Mouse (Mus musculus) embryo, embryonic 11 days (tissue): ENCODE results near the gene Chchd6.

Experiments
- DNase-seq: peaks from one replicate; pipeline ENCODE4 v3.0.0-alpha.2; 2015

Gene Chchd6

DNA sequence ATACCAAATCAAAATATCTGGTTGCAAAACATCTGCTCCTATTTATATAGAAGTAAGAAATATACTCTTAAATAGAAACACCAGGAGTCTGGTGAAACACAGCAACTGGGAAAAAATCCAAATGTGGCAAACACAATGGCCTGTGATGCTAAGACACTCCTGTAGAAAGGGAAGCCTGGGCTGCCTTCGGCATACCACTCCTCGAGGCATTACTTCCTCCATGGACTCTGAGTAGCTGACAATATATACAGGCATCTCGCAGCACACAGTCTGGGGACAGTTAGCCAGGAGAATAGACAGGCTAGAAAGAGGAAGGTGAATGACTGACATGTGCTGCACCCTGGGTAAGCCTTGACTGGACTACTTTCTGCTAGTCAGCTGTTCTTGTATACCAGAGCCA lies 146.7 kb downstream of the Chchd6 start:
- DNase-seq, result no peak

DNA sequence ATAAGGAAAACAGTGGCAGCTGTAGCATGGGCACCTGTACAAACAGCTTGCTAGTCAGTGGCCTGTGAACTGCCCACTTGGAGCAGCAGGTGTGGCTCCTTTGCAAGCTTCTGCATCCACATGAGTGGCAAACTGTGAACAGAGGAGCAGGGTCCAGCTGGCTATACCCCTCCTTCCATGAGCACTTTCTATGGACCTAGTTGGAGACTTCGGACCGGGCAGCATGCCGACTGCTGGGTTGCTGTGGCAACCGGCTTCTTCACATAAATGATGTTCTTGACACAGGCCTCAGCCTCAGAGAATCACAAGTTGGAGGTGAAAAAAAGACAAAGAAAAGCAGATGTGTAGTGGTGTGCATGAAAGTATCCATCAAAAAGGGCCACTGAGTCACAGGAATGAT lies 154.8 kb downstream of the Chchd6 start:
- DNase-seq, result no peak

DNA sequence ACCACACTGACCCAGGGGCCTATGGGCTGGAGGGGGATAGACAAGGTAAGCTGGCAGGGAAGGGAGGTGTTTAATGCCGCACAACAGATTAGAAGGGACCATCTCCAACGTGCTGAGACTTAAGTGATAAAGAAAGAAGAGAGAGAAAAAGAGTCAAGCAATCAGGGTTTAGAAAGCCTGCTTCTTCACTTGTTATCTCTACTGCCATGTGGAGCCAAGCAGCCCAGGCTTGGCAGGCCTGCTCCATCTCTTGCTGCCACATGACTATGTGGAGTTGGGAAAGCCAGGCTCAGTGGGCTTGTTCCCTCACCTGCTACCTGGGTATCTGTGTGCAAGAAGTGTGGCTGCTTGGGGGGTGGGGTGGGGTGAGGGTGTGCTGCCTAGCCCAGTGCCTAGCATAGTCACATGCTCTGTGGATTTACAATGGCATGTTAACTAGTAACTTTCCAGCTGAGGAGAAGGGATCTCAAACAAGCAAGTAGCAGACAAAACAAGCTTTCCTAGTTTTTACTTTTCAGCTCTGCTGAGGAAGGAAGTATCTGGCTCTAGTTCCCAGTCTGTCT lies 163.5 kb downstream of the Chchd6 start:
- no peak for DNase-seq

DNA sequence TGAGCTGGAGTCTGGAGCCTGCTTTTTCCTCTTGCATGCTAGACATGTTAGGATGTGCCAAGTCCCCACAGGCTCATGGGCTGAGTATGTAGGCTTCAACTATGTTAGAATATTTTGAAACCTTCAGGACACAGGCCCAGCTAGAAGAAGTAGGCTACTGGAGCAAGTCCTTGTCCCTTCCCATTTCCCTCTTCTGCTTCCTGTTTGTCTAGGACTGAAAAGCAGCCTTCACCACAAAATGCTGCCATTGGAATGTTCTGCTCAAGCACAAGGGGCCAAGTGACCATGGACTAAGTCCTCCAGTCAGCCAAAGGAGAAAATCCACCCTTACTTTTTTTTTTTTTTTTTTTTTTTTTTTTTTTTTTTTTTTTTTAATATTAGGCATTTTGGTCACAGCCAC lies 164.7 kb downstream of the Chchd6 start:
- DNase-seq, result no peak

DNA sequence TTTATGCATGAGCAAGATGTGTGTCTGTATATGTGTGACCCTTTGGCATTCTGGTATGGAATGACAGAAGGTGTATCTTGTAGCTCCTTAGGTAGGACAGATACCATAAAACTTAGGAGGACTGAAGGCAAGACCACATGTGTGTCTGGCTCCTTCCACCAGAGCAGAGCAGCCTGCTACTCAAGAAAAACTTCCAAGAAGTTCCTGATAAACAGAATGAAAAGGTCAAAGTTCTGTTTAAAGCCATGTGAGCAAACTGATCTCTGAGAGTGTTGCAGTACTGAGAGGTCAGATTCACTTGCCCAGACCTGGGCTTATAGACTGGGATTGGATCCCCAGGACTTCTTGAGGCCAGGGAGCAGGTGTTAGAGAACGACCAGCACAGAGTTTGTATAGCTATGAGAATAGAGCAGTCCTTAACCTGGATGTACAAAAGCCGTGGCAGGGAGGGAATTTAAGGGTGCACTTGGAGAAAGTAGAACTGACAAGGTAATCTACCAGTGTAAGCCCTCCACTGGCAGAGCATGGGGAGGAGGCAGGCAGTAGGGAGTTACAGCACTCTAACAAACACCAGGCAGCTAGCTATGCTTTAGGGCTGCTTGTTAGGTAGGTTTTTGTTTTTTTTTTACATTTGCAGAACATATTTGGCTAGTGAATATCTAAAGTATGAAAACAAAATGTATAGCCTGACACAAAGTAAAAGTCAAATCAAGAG lies 166.6 kb downstream of the Chchd6 start:
- DNase-seq, result no peak

DNA sequence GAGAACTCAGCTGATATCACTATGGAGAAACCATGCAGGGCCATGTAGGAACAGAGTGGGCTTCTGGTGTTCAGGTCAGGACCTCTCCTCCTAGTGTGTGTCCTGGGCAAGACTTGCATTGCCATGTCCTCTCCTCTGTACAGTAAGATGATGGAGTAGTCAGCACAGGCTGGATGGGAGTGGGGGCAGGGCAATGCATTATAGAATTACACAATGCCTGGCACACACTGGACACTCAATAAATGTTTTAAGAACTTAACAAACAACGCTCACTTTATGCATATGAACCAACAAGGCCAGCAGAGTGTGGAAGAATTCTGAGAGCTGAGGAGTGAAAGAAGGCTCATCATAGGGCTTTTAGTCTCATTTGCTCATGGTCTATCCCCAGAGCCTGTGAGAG lies 171.0 kb downstream of the Chchd6 start:
- DNase-seq, result no peak

DNA sequence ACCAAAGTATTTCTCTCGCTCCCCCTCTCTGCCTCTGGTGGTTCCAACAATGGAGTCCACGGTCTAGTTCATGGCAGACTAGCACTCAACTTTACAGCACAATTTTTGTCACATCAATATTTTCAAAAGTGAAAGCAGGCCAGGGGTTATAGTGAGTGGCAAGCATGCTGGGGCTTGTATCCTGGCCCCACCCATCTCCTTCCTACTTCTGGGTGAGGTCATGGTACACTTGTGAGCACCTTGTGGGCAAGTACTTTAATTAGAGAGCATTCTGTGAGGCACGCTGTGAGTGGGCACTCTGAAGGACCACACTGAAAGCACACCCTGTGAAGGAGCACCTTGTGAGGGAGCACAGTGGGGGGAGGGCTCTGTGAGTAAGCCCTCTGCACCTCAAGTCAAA lies 172.8 kb downstream of the Chchd6 start:
- no peak for DNase-seq

DNA sequence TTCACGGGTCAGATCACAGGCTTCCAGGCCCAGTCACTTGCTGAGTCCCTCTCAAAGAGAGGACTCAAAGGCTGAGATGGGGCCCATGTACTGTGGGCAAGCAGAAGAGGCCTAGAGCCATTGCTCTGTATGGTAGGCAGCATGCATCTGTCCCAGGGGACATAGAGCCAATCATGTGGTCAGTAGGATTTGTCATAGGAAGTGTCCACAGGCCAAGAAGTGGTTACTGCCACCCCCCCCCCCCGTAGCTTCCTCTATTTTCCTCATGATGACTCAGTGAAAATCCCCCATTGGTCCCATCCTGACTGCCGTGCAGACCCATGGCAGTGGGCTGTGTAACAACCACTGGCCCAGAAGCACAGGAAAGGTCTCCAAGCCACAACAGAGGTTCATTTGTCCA lies 173.5 kb downstream of the Chchd6 start:
- DNase-seq, result no peak

DNA sequence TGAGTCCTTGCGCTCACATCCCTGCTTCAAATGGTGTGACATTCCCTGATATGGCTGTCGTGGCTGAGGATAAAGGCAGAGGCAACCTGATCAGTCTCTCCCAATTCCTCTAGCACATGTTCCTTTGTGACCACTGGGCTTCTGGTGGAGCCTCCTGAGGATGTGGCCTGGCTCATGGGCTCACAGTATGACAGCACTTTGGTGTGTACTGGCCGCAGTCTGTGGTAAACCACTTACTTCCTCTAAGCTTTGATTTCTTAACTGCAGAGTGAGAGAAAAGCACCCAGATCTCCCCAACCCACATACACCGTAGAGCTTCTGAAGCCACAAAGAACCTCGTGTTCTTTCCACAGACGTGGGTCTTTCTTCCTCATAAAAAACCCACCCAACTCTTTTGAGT lies 173.9 kb downstream of the Chchd6 start:
- DNase-seq, result no peak

DNA sequence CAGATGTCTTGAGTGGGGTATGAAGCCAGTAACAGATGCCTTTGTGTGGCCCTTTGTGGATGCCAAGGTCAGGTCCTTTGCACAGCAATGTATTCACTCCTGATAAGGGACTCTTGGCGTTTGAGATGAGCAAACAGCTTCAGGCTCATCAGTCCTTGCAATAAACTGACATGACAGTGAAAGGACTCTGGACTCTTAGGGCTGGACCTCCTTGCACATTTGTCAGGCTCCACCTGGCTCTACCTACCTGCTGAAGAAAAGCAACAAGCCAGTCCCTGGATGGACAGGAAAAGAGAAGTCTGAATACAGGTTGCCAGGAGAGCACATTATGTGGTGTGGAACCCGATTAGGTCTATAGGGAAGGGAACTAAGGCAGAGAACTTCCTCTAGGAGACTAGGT lies 174.7 kb downstream of the Chchd6 start:
- DNase-seq, result no peak

DNA sequence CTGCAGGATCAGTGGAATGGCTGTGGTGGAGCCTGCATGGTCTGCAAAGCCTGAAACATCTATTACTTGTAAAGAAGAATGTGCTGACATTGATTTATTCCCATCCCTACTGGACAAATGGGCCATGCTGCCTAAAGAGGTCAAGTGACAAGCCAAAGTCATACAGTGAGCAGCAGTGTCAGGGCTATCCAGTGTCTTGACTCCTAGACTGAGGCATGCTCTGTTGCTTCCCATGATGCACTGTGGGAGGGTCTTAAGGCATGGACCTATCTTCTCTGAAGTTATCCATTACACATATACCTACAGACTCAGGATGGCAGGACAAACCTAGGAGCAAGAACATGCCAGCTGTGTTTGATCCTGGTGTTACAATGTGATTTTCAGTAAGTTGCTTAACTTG lies 175.3 kb downstream of the Chchd6 start:
- DNase-seq, result no peak

DNA sequence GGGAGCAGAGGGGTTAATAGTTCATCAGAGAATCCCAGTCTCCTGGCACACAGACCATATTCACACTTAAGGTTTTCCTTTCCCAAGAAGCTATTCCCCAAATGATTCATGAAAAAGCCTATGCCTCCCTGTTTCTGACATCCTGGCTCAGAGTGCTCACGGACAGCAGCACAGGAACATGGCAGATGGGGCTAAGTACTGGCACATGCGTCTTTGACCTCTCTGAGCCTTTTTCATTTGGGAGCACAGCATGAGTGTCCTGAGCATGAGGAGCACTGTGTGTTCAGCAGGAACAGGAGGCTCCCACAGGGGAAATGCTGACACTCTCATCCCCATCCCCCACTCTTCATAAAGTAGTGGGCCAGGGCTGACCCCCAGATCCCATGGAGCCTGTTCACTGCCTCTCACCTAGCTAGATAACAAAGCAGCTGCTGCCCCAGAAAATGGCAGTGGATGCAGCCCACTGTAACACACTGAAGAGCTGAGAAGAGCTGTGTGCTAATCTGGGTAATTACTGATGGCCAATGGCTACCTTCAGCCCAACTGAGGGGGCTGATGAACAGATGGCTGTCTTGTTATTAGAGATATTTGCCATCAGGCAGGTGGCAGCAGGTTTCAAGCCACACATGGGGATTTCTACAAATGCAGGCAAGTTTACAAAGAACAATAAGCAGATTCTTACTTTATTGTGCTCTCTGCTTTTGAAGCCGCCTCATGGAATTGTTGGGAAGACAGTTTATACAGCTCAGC lies 176.2 kb downstream of the Chchd6 start:
- no peak for DNase-seq

DNA sequence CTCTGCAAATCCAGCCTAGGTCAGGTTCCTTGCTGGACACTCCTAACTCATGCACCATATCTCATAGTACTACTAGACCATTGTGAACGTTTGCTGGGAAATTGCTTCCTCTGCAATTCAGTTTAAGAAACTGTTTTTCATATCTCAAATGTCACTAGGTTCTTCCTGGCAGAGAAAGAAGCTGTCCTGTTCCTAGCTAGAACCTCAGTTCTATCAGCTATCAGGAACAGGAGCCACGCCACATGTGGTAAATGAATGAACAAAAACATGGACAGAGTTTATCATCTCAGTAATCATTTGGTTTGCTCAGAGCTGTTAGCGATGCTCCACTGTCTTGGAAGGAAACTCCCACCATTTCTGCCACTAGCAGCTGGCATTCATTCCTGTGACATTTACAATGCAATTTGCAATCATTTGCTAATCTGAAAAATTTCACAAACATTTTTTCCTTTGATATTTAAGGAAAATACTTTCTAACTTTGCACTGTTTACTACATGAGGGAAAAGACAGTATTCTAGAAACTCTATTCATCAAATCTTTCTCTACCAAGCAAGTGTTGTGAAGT lies 179.3 kb downstream of the Chchd6 start:
- DNase-seq, result no peak

DNA sequence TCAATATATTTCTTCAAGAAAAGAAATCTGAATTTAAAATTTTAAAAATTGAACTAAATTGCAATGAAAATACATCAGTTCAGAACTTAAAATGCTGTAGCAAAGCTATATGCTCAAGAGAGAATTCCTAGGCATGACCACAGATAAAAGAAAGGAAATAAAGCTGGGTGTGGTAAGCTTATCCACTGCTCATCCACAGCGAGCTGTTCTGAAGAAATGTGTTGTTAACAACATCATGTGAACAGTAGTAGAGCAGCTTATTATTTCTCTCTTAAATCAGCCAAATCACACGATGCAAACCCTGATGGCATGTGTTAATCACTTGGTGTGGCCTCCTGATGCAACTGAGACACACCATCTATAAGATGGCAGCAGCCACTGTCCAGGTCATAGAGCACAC lies 180.4 kb downstream of the Chchd6 start:
- no peak for DNase-seq

DNA sequence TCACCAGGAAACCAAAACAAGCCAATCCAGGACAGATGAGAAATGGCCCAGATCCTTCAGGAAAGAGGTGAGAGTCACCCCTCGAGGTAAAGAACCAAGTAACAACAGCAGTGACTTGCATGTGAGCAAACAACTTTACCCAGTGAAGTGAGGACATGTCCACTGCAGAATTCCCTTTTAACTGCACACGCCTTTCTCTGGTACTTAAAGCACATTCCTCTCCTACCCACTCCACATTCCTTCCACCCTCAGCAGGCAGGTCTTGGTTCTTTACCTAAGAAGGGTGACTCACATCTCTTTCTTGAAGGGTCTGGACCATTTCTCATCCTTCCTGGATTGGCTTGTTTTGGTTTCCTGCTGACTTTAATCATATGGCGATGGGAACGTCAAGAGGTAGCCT lies 181.3 kb downstream of the Chchd6 start:
- DNase-seq, result no peak

DNA sequence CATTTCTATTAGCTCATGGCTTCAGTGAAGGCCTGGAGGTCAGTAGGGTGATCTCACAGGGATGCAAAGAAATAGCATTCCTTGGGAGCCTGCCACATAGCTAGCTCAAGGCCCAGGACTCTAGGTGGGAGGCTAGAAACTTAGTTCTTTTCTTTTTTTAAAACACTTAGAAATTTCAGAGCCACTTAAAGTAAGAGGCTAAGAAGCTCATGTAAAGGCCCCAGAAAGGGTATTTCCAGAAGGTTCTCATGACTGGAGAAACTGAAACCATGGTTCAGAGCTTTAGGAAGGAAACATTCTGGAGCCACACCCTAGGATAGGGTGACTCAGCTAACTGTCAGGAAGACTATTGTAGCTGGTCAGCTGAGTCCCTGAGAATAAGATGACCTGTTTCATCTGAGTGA lies 182.0 kb downstream of the Chchd6 start:
- no peak for DNase-seq

DNA sequence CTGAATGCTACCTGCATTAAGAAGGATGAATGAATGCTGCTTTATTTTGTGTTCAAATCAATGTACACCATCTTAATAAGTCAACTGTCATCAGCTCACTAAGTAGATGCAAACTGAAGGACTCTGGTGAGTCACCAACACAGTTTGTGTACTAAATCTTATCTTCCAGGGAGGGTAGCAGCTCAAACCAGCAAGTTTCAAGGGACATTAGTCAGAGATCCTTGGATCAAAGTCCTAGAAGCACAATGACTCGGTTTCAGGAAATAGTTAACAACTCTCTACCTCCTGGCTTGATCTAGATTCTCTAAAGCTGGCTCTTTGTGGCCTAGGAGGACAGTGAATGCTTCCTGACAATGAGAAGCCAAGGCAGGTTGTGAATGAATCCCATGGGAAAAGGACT lies 182.9 kb downstream of the Chchd6 start:
- DNase-seq, result no peak

DNA sequence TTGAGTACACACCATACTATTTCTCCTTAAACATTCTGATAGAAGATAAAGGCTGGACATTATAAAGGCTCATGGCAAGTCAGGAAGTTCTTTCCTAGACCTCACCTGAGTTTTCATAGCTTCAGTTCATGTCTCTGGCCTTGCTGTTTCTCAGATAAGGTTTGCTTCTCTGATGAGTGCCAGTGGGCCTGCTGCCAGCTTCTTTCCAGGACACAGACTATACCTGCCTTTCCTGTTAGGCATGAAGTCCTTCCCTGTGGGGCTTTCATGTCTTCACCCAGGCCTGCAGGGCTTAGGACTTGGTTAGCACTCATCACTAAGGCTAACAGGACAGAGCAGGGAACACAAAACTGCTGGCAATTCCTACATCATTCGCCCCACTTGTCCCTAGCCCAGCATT lies 186.4 kb downstream of the Chchd6 start:
- DNase-seq, result no peak

DNA sequence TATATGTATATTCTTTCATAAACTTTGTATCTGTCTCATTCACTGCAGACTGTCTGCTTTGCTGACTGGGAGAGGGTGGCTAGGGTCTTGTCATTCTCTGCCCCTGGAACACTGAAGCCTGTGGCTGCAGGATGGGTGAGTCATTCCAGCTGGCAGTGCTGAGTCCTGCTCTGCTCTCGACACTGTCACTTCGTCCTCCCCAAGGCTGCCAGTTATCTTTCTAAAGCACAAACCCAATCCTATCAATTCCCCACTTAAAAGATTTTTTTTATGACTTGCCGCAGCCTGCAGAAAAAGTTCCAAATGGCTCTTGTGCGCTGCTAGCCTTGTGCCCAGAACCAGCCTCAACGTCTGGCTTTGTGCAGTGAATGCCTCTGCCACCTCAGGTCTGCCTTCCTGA lies 187.2 kb downstream of the Chchd6 start:
- DNase-seq, result no peak

DNA sequence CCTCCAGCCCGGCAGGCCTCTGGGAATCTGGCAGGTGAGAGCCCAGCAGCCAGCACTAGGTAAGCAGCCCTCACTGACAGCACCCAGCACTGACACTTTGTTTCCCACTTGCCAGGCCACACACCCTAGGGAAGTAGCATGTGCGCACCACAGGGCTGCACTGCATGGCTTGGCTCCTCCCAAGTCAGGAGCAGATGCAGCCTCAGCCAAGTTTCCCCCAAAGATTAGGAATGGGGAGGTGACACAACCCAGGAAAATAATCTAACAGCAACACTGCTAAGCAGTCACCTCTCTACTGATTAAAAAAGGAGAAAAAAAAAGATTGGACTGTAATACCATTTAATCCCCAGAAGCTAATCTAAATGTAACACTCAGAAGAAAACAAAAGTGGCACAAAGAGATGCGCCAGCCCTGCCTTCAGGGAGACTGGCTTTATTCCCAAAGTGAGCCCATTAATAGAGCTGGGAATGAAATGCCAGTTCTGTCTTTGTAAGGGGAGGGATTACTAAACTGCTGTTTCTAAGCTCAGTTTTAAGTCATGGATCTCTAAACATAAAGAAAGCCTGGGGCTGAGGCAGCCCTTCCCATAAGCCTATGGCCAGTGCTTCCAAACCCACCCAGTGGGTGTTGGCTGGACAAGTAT lies 188.1 kb downstream of the Chchd6 start:
- no peak for DNase-seq

DNA sequence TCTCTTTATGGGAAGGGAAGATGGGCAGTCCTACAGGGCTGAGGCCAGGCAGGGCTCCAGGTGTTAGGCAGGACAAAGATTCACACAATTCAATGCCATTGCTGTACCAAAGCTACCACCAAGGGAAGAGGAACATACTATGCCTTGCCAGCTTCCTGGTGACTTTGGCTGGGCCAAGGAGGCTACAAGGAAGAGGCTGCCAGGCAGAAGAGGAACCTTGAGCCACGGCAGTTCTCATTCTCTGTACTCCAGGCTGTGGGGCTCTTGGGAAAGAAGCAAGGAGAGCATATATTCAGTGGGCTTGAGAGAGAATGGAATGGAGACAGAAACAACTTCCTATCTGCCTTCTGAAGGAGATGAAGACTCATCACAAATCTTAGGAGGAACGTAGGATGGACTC lies 190.5 kb downstream of the Chchd6 start:
- DNase-seq, result no peak

DNA sequence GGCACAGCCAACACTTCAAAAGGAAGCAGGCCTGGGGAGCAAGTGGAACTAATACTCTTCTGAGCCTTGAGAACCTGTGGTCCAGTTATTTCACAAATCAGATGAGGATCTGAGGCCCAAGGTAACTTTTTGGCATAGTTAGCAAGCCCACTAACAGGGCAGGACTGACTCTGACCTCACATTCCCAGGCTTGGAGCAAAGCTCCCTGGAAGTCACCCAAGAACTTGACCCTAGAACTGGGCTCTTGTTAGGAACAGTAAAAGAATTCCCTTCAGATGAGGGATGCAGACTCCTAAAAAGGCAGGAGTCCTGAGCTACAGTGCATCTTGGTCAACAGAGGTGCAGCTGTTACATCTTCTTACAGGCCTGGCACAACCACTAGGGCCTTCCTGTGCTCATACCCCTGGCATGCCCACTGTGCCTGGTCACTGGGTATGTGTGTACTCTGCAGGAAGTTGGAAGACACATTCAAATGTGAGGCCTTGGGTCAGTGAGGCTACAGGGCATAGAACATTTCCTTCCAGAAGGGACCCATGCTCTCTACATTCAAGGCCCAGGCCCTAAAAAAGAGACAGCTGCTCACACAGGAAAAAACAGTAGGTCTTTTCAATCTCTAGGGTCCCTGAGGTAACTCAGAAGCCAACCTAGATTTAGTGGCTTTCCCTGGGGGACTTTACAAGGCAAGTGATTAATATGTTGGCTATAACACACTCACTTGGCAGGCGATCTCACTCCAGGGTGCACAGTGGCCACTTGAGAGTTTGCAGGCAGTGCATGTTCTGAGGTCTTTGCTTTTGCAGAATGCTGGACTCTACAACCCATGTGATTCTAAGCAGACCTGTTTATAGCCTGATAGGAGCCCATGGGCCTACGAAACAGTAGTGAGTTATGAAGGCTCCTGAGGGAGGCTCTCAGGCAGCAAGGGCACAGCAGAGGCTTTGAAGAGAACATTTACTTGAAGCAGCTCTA lies 191.9 kb downstream of the Chchd6 start:
- DNase-seq, result no peak
